Mouse (Mus musculus) ES-E14 (cell line): ENCODE results near the gene Gart. TPM values are rescaled to one million over a fixed set of nuclear protein-coding genes. Genes with fewer than 3 reads are reported as not detected.

Experiments
- DNase-seq: peaks from one replicate; pipeline ENCODE4 v3.0.0-alpha.2; 2013; ENCODE audit warnings: low read depth, low spot score
- H3K27ac ChIP-seq: 2 replicates; pipeline ENCODE4 v1.5.1; 2012; ENCODE audit warnings: low read depth, mild to moderate bottlenecking, low read length, moderate library complexity, mixed read lengths; ENCODE audit not compliant: poor library complexity, insufficient read depth, severe bottlenecking
- H3K36me3 ChIP-seq: 2 replicates; pipeline ENCODE4 v1.6.1; 2012; ENCODE audit warnings: mild to moderate bottlenecking, low read length, moderate library complexity, mixed read lengths; ENCODE audit not compliant: control insufficient read depth, poor library complexity, insufficient read depth, severe bottlenecking
- H3K4me1 ChIP-seq, 2 experiments: fragments of 150-350 bp in 1 of 2; sonication (generic) in 1 of 2; 2 replicates each; pipeline ENCODE4 v1.6.1; 2012; ENCODE audit warnings: low read length in 2 of 2, mild to moderate bottlenecking in 1 of 2, mixed read lengths in 1 of 2; ENCODE audit not compliant: control insufficient read depth in 2 of 2, insufficient read depth in 2 of 2, poor library complexity in 1 of 2
- H3K4me3 ChIP-seq, 2 experiments: fragments of 150-350 bp in 1 of 2; sonication (generic) in 1 of 2; 2 replicates each; pipeline ENCODE4 v1.5.1; 2012; ENCODE audit warnings: low read length in 2 of 2, low read depth in 1 of 2, mild to moderate bottlenecking in 1 of 2, mixed read lengths in 1 of 2; ENCODE audit not compliant: insufficient read depth in 1 of 2, poor library complexity in 1 of 2, severe bottlenecking in 1 of 2
- H3K9ac ChIP-seq: 2 replicates; pipeline ENCODE4 v1.6.1; 2012; ENCODE audit warnings: low read depth, mild to moderate bottlenecking, low read length, mixed read lengths; ENCODE audit not compliant: poor library complexity, insufficient read depth, severe bottlenecking
- H3K9me3 ChIP-seq: fragments of 150-350 bp; sonication (generic); 2 replicates; pipeline ENCODE4 v1.6.1; 2012; ENCODE audit warnings: low read depth, mild to moderate bottlenecking, low read length; ENCODE audit not compliant: control insufficient read depth, insufficient read depth
- CHD2 ChIP-seq: IDR thresholded peaks from 2 replicates; pipeline ENCODE4 v1.6.1; 2014; ENCODE audit warnings: mild to moderate bottlenecking, low read depth, low read length, inconsistent platforms
- HCFC1 ChIP-seq: IDR thresholded peaks from 2 replicates; pipeline ENCODE4 v1.6.1; 2012; ENCODE audit warnings: low read length, inconsistent platforms, borderline replicate concordance; ENCODE audit not compliant: insufficient read depth
- MAFK ChIP-seq: IDR thresholded peaks from 2 replicates; pipeline ENCODE4 v1.6.1; 2014; ENCODE audit warnings: mild to moderate bottlenecking, low read depth, low read length, inconsistent platforms; ENCODE audit not compliant: insufficient read depth
- ZC3H11A ChIP-seq: IDR thresholded peaks from 2 replicates; pipeline ENCODE4 v1.6.1; 2012; ENCODE audit warnings: low read depth, mild to moderate bottlenecking, inconsistent platforms, low read length, borderline replicate concordance
- ZNF384 ChIP-seq: IDR thresholded peaks from 2 replicates; pipeline ENCODE4 v1.6.1; 2012; ENCODE audit warnings: low read depth, low read length, inconsistent platforms
- in situ Hi-C, 2 experiments: fragments of 600-800 bp; cut with MboI; formaldehyde crosslinking; loops; one replicate each; pipeline ENCODE4 v1.15.1; 2025; ENCODE audit warnings: low sequenced_read_pairs in 2 of 2, inconsistent platforms in 1 of 2; ENCODE audit not compliant: unreplicated experiment in 2 of 2
- total RNA-seq: library from RNA; depleted of rRNA; stranded (reverse); fragments of 300-350 nt; gene quantifications from 2 replicates; pipeline ENCODE4 v1.2.3, GENCODE M21; 2012; rRNA removed

The Gart gene
- total RNA-seq, result 399 and 435 TPM in 2 replicates

GRCm38 (mm10) chr16:91646681-91647419, at the start of gene Gart:
TSS of gene Gart (minus strand) at chr16:91646952.
- peaks cover 3% of the 10 kb centered on the region in 2 experiments; a peak in 2 of 4 replicates for H3K4me1 ChIP-seq

GRCm38 (mm10) chr16:91695108-91695755, 48.5 kb upstream of the Gart start:
- DNase-seq, result no peak
- TF ChIP-seq CHD2 (no peak), HCFC1 (no peak)
- no peak overlapping the region for H3K27ac ChIP-seq
- H3K4me1 ChIP-seq, result 0 out of 4 replicates have a peak, but pooled peaks cover 0 to 2% of the 10 kb centered on the region in 2 experiments
- in situ Hi-C loops, result no loop called here
- H3K9me3 ChIP-seq, result no peaks in the 10 kb centered on the region
- no peak overlapping the region for H3K9ac ChIP-seq
- H3K36me3 ChIP-seq, result peaks cover 11% of the 10 kb centered on the region; the same call in 1 of the 2 replicates
- H3K4me3 ChIP-seq, result no peak overlapping the region

More at GRCm38 (mm10) chr16:91646681-91647419, at the start of gene Gart:
- Histone ChIP-seq H3K9me3 (no peaks in the 10 kb centered on the region), H3K4me3 (peak within 1 kb of the TSS; percentile 96 to 98), H3K9ac (peak within 1 kb of the TSS; percentile 99), H3K27ac (peak within 1 kb of the TSS; percentile 95), H3K36me3 (peaks cover 19% of the 10 kb centered on the region)
- peak; percentile 78 for DNase-seq
- in situ Hi-C loops, result no loop called here
- TF ChIP-seq ZNF384, result no peak
- TF ChIP-seq HCFC1, result no peak
- TF ChIP-seq CHD2, result no peak
- TF ChIP-seq ZC3H11A, result no peak
- TF ChIP-seq MAFK, result no peak

- H3K9me3 ChIP-seq, result no peaks in the 10 kb centered on the region
- peaks cover 11% of the 10 kb centered on the region; the same call in 1 of the 2 replicates for H3K36me3 ChIP-seq
- H3K4me3 ChIP-seq, result no peak overlapping the region
- in situ Hi-C loops, result no loop called here
- 0 out of 4 replicates have a peak, but pooled peaks cover 0 to 2% of the 10 kb centered on the region in 2 experiments for H3K4me1 ChIP-seq
- H3K9ac ChIP-seq, result 0 out of 2 replicates have a peak overlapping the region, but pooled peaks have one; percentile 14
- TF ChIP-seq ZNF384, result no peak
- no peak for TF ChIP-seq CHD2
- peak; percentile 84 for TF ChIP-seq ZC3H11A
- TF ChIP-seq HCFC1, result no peak; the same call in 1 of the 2 replicates
- TF ChIP-seq MAFK, result no peak
- H3K27ac ChIP-seq, result no peak overlapping the region
- peak; percentile 66 for DNase-seq
These were observed 47.8 kb upstream of the Gart start for GRCm38 (mm10) chr16:91694455-91695084.

GRCm38 (mm10) chr16:91689791-91690190, 43.0 kb upstream of the Gart start:
- Histone ChIP-seq H3K27ac (no peak overlapping the region), H3K36me3 (peaks cover 9% of the 10 kb centered on the region; the same call in 1 of the 2 replicates), H3K9ac (no peak overlapping the region), H3K9me3 (no peaks in the 10 kb centered on the region), H3K4me1 (0 out of 4 replicates have a peak, but pooled peaks cover 2% of the 10 kb centered on the region in 2 experiments), H3K4me3 (no peak overlapping the region)
- TF ChIP-seq ZNF384 (no peak), ZC3H11A (no peak)
- in situ Hi-C loops, result no loop called here
- DNase-seq, result no peak
